Mouse (Mus musculus) embryo, embryonic 11.5 days (tissue): Measurements from ENCODE around the gene Galnt16.

ENCODE experiments used
- DNase-seq: peaks from one replicate; pipeline ENCODE4 v3.0.0-alpha.2; 2012; ENCODE audit warnings: low read depth, low spot score

The Galnt16 gene

DNA sequence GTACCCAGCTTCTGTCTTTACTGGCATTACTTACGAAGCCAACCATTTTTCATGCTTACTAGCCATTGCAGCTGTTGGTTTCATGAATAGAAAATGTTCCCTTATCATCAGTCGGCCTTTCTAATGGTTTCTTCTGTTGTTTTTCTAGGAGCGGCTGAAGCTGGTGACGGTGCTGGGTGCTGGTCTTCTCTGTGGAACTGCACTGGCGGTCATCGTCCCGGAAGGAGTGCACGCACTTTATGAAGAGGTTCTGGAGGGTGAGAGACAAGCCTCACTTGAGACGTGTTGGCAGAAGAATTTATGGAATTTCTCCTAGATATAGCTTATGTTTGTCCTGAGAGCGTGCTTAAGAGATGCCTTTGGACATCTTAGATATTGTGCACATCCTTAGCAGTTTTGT is 144.2 kb downstream of the Galnt16 start:
- DNase-seq = no peak

GRCm38 (mm10) chr12:80663935-80664334 is 145.9 kb downstream of the Galnt16 start:
- DNase-seq = no peak

GRCm38 (mm10) chr12:80668391-80668790 is 150.3 kb downstream of the Galnt16 start:
- DNase-seq = no peak

- DNase-seq = no peak
These were observed 155.1 kb downstream of the Galnt16 start for GRCm38 (mm10) chr12:80673170-80673569.
